Mouse (Mus musculus) stomach, postnatal 0 days (tissue): Measurements from ENCODE around the gene Dact2.

Experiments used
- CTCF ChIP-seq: IDR thresholded peaks from 2 replicates; pipeline ENCODE4 v1.5.1; 2016; ENCODE audit warnings: antibody characterized with exemption, low read depth, mild to moderate bottlenecking, moderate library complexity
- EP300 ChIP-seq: optimal IDR thresholded peaks from 2 replicates; pipeline ENCODE3; 2016; ENCODE audit warnings: antibody characterized with exemption

DNA sequence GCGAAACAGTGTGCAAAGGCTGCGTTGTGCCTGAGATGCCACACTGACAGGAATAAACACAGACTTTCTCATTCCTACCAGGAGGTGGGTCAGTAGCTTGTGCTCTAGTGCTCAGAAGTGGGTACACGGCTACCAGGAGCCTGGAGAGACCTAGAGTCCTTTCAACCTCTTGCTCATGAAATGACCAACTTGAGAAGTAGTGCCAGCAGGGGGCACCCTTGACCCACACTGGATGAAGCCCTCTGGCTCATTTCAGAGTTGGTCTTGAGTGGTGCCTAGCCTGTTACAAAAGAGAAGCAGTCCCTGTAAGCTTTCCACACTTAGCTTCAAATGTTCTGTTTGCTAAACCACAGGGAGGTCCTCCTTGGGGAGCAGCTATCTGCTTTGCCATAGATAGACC is 28.5 kb upstream of the Dact2 start:
- peak; percentile 91 for TF ChIP-seq CTCF
- no peak for TF ChIP-seq EP300
